Mouse (Mus musculus): ENCODE measurements around the gene Fgf11. TPM values are rescaled to one million over a fixed set of nuclear protein-coding genes. Genes with fewer than 3 reads are reported as not detected.

Fgf11 gene
- polyA plus RNA-seq, 1 experiment from 2014 or later: 0.55 TPM

- Histone ChIP-seq H3K4me1 (peaks cover 47% of the 10 kb centered on the region), H3K27ac (peak overlapping the region; percentile 97), H3K4me3 (peak overlapping the region; percentile 67), H3K27me3 (ENCODE audit: low read depth, poor library complexity, severe bottlenecking) (no peaks in the 10 kb centered on the region), H3K36me3 (0 out of 2 replicates have a peak, but pooled peaks cover 5% of the 10 kb centered on the region), H3K9me3 (replicated peaks) (no peaks in the 10 kb centered on the region)
- DNase-seq (ENCODE audit: low spot score): peak; percentile 94
- under 1% methylated on average over 26 of the region's 26 CpGs for WGBS
These were observed 43.6 kb downstream of the Fgf11 start for GRCm38 (mm10) chr11:69758090-69758456.

- peak overlapping the region; percentile 67 for H3K4me3 ChIP-seq
- H3K27ac ChIP-seq: peak overlapping the region; percentile 97
- H3K4me1 ChIP-seq: peaks cover 47% of the 10 kb centered on the region
- no peak for DNase-seq (ENCODE audit: low spot score)
- peaks cover 8% of the 10 kb centered on the region; the same call in 1 of the 2 replicates for H3K36me3 ChIP-seq
- H3K27me3 ChIP-seq (ENCODE audit: low read depth, poor library complexity, severe bottlenecking): no peaks in the 10 kb centered on the region
- 47% methylated on average over 9 of the region's 9 CpGs for WGBS
- no peaks in the 10 kb centered on the region for H3K9me3 ChIP-seq (replicated peaks)
These were observed 44.2 kb downstream of the Fgf11 start for GRCm38 (mm10) chr11:69757303-69758089.

GRCm38 (mm10) chr11:69754701-69755100, 47.0 kb downstream of the Fgf11 start:
- Histone ChIP-seq H3K27ac (no peak overlapping the region), H3K36me3 (peaks cover 18% of the 10 kb centered on the region), H3K4me1 (peaks cover 34% of the 10 kb centered on the region), H3K4me3 (peak overlapping the region; percentile 11; the same call in 1 of the 2 replicates), H3K27me3 (ENCODE audit: low read depth, poor library complexity, severe bottlenecking) (no peaks in the 10 kb centered on the region), H3K9me3 (replicated peaks) (no peaks in the 10 kb centered on the region)
- no peak for DNase-seq (ENCODE audit: low spot score)
- WGBS: 73% methylated on average over 3 of the region's 3 CpGs

- H3K27ac ChIP-seq: no peak overlapping the region
- WGBS: 94% methylated on average over 5 of the region's 5 CpGs
- no peaks in the 10 kb centered on the region for H3K9me3 ChIP-seq (replicated peaks)
- DNase-seq (ENCODE audit: low spot score): no peak
- peaks cover 21% of the 10 kb centered on the region for H3K36me3 ChIP-seq
- H3K4me1 ChIP-seq: peaks cover 30% of the 10 kb centered on the region
- no peak overlapping the region for H3K4me3 ChIP-seq
- H3K27me3 ChIP-seq (ENCODE audit: low read depth, poor library complexity, severe bottlenecking): no peaks in the 10 kb centered on the region
These were observed 47.4 kb downstream of the Fgf11 start for GRCm38 (mm10) chr11:69754233-69754632.

GRCm38 (mm10) chr11:69752686-69753085, 49.0 kb downstream of the Fgf11 start:
- Histone ChIP-seq H3K36me3 (peaks cover 37% of the 10 kb centered on the region), H3K4me3 (no peak overlapping the region), H3K9me3 (replicated peaks) (no peaks in the 10 kb centered on the region), H3K27ac (no peak overlapping the region), H3K4me1 (peaks cover 27% of the 10 kb centered on the region), H3K27me3 (ENCODE audit: low read depth, poor library complexity, severe bottlenecking) (no peaks in the 10 kb centered on the region)
- DNase-seq (ENCODE audit: low spot score): no peak

GRCm38 (mm10) chr11:69751635-69752034, 50.0 kb downstream of the Fgf11 start:
- no peaks in the 10 kb centered on the region for H3K27me3 ChIP-seq (ENCODE audit: low read depth, poor library complexity, severe bottlenecking)
- H3K4me3 ChIP-seq: no peak overlapping the region
- H3K4me1 ChIP-seq: peaks cover 17% of the 10 kb centered on the region
- no peak overlapping the region for H3K27ac ChIP-seq
- no peaks in the 10 kb centered on the region for H3K9me3 ChIP-seq (replicated peaks)
- peaks cover 47% of the 10 kb centered on the region for H3K36me3 ChIP-seq
- WGBS: 86% methylated on average over 3 of the region's 3 CpGs
- no peak for DNase-seq (ENCODE audit: low spot score)

Other genes with a start within 250 kb of the Fgf11 start
- 44.2 and 55.2 TPM in 2 replicates for gene Efnb3, start 241.7 kb downstream of the Fgf11 start, polyA plus RNA-seq (2016; fragmentation: Nextera tagmentation; extraction: Ambion mirVana)
- gene Wrap53, start 221.6 kb downstream of the Fgf11 start, polyA plus RNA-seq (2016; fragmentation: Nextera tagmentation; extraction: Ambion mirVana): 52.3 and 52.8 TPM in 2 replicates
- gene Trp53, start 221.5 kb downstream of the Fgf11 start, polyA plus RNA-seq (2016; fragmentation: Nextera tagmentation; extraction: Ambion mirVana): 243 and 267 TPM in 2 replicates
- 1.5 TPM in 2 replicates for gene Atp1b2, start 195.9 kb downstream of the Fgf11 start, polyA plus RNA-seq (2016; fragmentation: Nextera tagmentation; extraction: Ambion mirVana)
- not detected in 2 replicates for gene Shbg, start 184.0 kb downstream of the Fgf11 start, polyA plus RNA-seq (2016; fragmentation: Nextera tagmentation; extraction: Ambion mirVana)
- 9.1 and 13.7 TPM in 2 replicates for gene Sat2, start 179.8 kb downstream of the Fgf11 start, polyA plus RNA-seq (2016; fragmentation: Nextera tagmentation; extraction: Ambion mirVana)
- 45.4 and 48.1 TPM in 2 replicates for gene Fxr2, start 168.9 kb downstream of the Fgf11 start, polyA plus RNA-seq (2016; fragmentation: Nextera tagmentation; extraction: Ambion mirVana)
- gene Sox15, start 146.5 kb downstream of the Fgf11 start, polyA plus RNA-seq (2016; fragmentation: Nextera tagmentation; extraction: Ambion mirVana): 0.16 TPM in 1 of 2 replicates, not detected in the other
- gene Mpdu1, start 139.2 kb downstream of the Fgf11 start, polyA plus RNA-seq (2016; fragmentation: Nextera tagmentation; extraction: Ambion mirVana): 66.8 and 74.2 TPM in 2 replicates
- 3.5 and 3.6 TPM in 2 replicates for gene Cd68, start 135.7 kb downstream of the Fgf11 start, polyA plus RNA-seq (2016; fragmentation: Nextera tagmentation; extraction: Ambion mirVana)
- 678 and 791 TPM in 2 replicates for gene Eif4a1, start 129.4 kb downstream of the Fgf11 start, polyA plus RNA-seq (2016; fragmentation: Nextera tagmentation; extraction: Ambion mirVana)
- gene Senp3, start 119.8 kb downstream of the Fgf11 start, polyA plus RNA-seq (2016; fragmentation: Nextera tagmentation; extraction: Ambion mirVana): 149 and 151 TPM in 2 replicates
- 0.20 and 0.45 TPM in 2 replicates for gene Tnfsf13, start 116.1 kb downstream of the Fgf11 start, polyA plus RNA-seq (2016; fragmentation: Nextera tagmentation; extraction: Ambion mirVana)
- 3.0 and 4.2 TPM in 2 replicates for gene Tnfsf12, start 106.0 kb downstream of the Fgf11 start, polyA plus RNA-seq (2016; fragmentation: Nextera tagmentation; extraction: Ambion mirVana)
- 0.53 and 0.73 TPM in 2 replicates for gene Tnfsfm13, start 105.8 kb downstream of the Fgf11 start, polyA plus RNA-seq (2016; fragmentation: Nextera tagmentation; extraction: Ambion mirVana)
- 41.8 and 47.0 TPM in 2 replicates for gene Polr2a, start 43.2 kb downstream of the Fgf11 start, polyA plus RNA-seq (2016; fragmentation: Nextera tagmentation; extraction: Ambion mirVana)
- 0.09 and 0.10 TPM in 2 replicates for gene Slc35g3, start 39.9 kb downstream of the Fgf11 start, polyA plus RNA-seq (2016; fragmentation: Nextera tagmentation; extraction: Ambion mirVana)
- gene Zbtb4, start 35.9 kb downstream of the Fgf11 start, polyA plus RNA-seq (2016; fragmentation: Nextera tagmentation; extraction: Ambion mirVana): 0.25 and 0.59 TPM in 2 replicates
- gene Chrnb1, start 5.9 kb downstream of the Fgf11 start, polyA plus RNA-seq (2016; fragmentation: Nextera tagmentation; extraction: Ambion mirVana): 0.87 and 2.5 TPM in 2 replicates
- 1.4 and 1.5 TPM in 2 replicates for gene Tmem102, start 3.8 kb upstream of the Fgf11 start, polyA plus RNA-seq (2016; fragmentation: Nextera tagmentation; extraction: Ambion mirVana)
- not detected in 2 replicates for gene Gm39566, start 13.4 kb upstream of the Fgf11 start, polyA plus RNA-seq (2016; fragmentation: Nextera tagmentation; extraction: Ambion mirVana)
- not detected in 2 replicates for gene Spem2, start 16.6 kb upstream of the Fgf11 start, polyA plus RNA-seq (2016; fragmentation: Nextera tagmentation; extraction: Ambion mirVana)
- not detected in 2 replicates for gene Spem1, start 20.3 kb upstream of the Fgf11 start, polyA plus RNA-seq (2016; fragmentation: Nextera tagmentation; extraction: Ambion mirVana)
- gene Nlgn2, start 35.9 kb upstream of the Fgf11 start, polyA plus RNA-seq (2016; fragmentation: Nextera tagmentation; extraction: Ambion mirVana): 2.2 and 3.5 TPM in 2 replicates
- 269 and 280 TPM in 2 replicates for gene Tmem256, start 36.7 kb upstream of the Fgf11 start, polyA plus RNA-seq (2016; fragmentation: Nextera tagmentation; extraction: Ambion mirVana)
- gene Plscr3, start 44.5 kb upstream of the Fgf11 start, polyA plus RNA-seq (2016; fragmentation: Nextera tagmentation; extraction: Ambion mirVana): 96.7 and 117 TPM in 2 replicates
- 1.1 TPM in 2 replicates for gene Tnk1, start 56.9 kb upstream of the Fgf11 start, polyA plus RNA-seq (2016; fragmentation: Nextera tagmentation; extraction: Ambion mirVana)
- not detected in 2 replicates for gene Tmem95, start 76.2 kb upstream of the Fgf11 start, polyA plus RNA-seq (2016; fragmentation: Nextera tagmentation; extraction: Ambion mirVana)
- gene Kctd11, start 79.5 kb upstream of the Fgf11 start, polyA plus RNA-seq (2016; fragmentation: Nextera tagmentation; extraction: Ambion mirVana): 6.1 and 6.4 TPM in 2 replicates
- 0.93 and 1.7 TPM in 2 replicates for gene Acap1, start 93.7 kb upstream of the Fgf11 start, polyA plus RNA-seq (2016; fragmentation: Nextera tagmentation; extraction: Ambion mirVana)
- 20.2 and 25.8 TPM in 2 replicates for gene 2810408A11Rik, start 99.1 kb upstream of the Fgf11 start, polyA plus RNA-seq (2016; fragmentation: Nextera tagmentation; extraction: Ambion mirVana)
- 12.6 and 13.3 TPM in 2 replicates for gene Neurl4, start 99.2 kb upstream of the Fgf11 start, polyA plus RNA-seq (2016; fragmentation: Nextera tagmentation; extraction: Ambion mirVana)
- gene Gps2, start 112.0 kb upstream of the Fgf11 start, polyA plus RNA-seq (2016; fragmentation: Nextera tagmentation; extraction: Ambion mirVana): 77.7 and 91.6 TPM in 2 replicates
- gene Eif5a, start 120.1 kb upstream of the Fgf11 start, polyA plus RNA-seq (2016; fragmentation: Nextera tagmentation; extraction: Ambion mirVana): 3,029 and 3,766 TPM in 2 replicates
- 6.1 TPM in 2 replicates for gene Ybx2, start 133.9 kb upstream of the Fgf11 start, polyA plus RNA-seq (2016; fragmentation: Nextera tagmentation; extraction: Ambion mirVana)
- gene Slc2a4, start 146.3 kb upstream of the Fgf11 start, polyA plus RNA-seq (2016; fragmentation: Nextera tagmentation; extraction: Ambion mirVana): 19.9 and 29.3 TPM in 2 replicates
- 28.7 and 35.4 TPM in 2 replicates for gene Cldn7, start 162.9 kb upstream of the Fgf11 start, polyA plus RNA-seq (2016; fragmentation: Nextera tagmentation; extraction: Ambion mirVana)
- 22.2 and 24.8 TPM in 2 replicates for gene Ctdnep1, start 179.3 kb upstream of the Fgf11 start, polyA plus RNA-seq (2016; fragmentation: Nextera tagmentation; extraction: Ambion mirVana)
- gene Elp5, start 180.7 kb upstream of the Fgf11 start, polyA plus RNA-seq (2016; fragmentation: Nextera tagmentation; extraction: Ambion mirVana): 154 and 176 TPM in 2 replicates
- gene Gabarap, start 189.3 kb upstream of the Fgf11 start, polyA plus RNA-seq (2016; fragmentation: Nextera tagmentation; extraction: Ambion mirVana): 280 and 332 TPM in 2 replicates
- gene Phf23, start 193.9 kb upstream of the Fgf11 start, polyA plus RNA-seq (2016; fragmentation: Nextera tagmentation; extraction: Ambion mirVana): 101 and 106 TPM in 2 replicates
- 65.2 and 70.6 TPM in 2 replicates for gene Dvl2, start 198.7 kb upstream of the Fgf11 start, polyA plus RNA-seq (2016; fragmentation: Nextera tagmentation; extraction: Ambion mirVana)
- gene Acadvl, start 213.6 kb upstream of the Fgf11 start, polyA plus RNA-seq (2016; fragmentation: Nextera tagmentation; extraction: Ambion mirVana): 36.4 and 52.1 TPM in 2 replicates
- 8.8 and 12.9 TPM in 2 replicates for gene Dlg4, start 215.1 kb upstream of the Fgf11 start, polyA plus RNA-seq (2016; fragmentation: Nextera tagmentation; extraction: Ambion mirVana)

Data from limb, embryonic 10.5 days (tissue).